Mouse (Mus musculus) ovary, postnatal 10 days (tissue): Measurements from ENCODE around the gene Mbd5.

Experiments
- DNase-seq: peaks from one replicate; pipeline ENCODE4 v3.0.0; 2022; ENCODE audit warnings: low spot score

Mbd5 gene

DNA sequence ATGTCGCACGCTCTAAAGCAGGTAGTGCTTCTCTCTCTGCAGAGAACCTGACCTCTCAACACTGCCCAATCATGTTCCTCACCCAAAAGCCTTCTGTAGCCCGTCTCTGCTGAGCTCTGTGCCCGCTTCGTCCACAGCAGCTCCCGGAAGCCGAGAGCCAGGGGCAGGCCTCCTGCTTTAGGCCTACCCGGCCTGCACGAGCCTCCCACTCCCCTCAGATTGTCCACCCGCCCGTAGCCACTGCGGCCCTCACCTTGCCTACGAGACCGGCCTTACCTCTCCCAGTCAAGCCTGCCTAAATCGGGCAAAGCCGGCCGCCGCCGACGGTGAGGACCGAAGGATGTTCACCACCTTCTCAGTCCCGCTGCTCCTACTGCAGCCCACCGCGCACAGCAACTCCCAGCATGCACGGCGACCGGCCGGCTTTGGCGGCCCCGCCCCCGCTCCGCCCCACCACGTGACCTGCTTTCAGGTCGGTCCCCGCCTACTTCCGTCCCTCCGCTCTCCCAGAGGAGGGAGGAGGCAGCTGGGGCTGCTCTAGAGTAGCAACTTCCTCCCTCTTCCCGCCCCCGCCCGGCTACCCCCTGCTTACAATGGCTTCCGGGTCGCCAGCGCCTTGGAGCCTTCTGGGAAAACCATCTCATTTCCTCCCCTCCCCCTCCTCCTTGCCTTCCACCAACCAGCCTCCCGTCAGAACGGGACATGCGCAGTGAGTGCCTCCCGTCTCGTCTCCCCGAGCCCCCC is at the start of gene Mbd5:
TSS of gene Mbd5 (plus strand) at position 668 of the 744 bp plus-strand sequence.
- DNase-seq = peak; percentile 95

DNA sequence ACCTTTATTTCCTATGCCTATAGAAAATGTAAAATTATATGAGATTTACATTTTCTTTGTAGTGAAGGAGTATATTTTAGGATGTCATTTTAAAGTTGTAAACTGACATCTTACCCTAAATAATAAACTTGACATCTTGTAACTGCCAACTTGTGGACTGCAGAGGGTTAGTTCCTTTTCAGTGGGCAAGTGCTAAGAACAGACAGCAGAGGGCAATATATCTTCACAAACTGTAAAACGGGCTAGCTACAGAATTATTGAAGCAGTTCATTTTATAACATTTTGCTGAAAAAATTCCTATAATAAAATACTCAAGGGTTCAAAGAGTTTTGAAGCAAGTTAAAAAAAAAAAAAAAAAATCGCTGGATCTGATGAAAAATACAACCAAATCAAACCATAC is 40.4 kb upstream of the Mbd5 start:
- no peak for DNase-seq

DNA sequence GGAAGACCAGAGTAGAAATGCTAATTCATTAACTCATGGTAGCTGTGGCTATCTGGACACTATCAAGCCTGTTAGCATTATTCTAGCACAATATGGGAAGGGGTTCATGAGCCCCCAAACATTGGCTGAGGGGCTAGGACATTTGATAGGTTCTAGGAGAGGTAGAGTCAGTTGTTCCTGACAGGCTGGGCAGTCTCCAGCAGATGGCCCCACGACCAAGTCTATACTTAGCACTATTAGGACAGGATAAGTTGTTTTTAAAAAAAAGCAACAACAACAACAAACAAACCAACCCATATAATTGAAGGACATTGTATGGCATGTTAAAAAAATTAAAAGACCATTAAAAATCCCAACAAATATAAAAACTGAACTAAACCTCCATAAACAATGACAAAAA is 35.1 kb upstream of the Mbd5 start:
- DNase-seq = no peak

DNA sequence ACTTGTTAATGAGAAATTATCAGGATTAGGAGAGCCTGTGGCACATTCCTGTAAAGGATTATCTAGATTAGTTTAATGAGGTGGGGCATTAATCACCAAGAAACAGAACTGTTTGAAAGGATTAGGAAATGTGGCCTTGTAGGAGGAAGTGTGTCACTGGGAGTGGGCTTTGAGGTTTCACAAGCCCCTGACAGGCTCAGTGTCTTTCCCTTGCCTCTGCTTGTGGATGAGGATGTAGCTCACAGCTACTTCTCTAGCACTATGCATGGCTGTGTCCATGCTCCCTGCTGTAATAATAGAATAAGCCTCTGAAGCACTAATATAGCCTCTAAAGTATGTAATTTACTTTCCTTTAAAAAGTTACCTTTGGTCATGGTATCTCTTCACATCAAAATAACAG is 33.5 kb upstream of the Mbd5 start:
- DNase-seq = no peak

DNA sequence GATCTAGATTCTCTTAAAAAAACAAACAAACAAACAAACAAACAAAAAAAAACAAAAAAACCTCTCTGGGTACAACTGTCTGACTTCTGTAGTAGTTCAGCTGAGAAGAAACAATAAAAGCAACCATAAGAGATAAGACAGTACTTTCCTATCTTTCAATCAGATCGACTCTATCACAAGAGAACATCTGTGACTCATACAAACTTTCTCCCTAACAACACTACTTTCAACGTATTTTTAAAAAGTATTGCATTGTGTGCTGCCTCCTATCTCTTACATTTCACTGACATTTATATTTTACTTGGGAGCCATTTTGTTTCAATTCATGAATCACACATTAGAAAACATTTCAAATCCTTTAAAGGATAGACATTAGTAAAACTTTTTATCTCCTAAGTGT is 14.2 kb upstream of the Mbd5 start:
- no peak for DNase-seq

DNA sequence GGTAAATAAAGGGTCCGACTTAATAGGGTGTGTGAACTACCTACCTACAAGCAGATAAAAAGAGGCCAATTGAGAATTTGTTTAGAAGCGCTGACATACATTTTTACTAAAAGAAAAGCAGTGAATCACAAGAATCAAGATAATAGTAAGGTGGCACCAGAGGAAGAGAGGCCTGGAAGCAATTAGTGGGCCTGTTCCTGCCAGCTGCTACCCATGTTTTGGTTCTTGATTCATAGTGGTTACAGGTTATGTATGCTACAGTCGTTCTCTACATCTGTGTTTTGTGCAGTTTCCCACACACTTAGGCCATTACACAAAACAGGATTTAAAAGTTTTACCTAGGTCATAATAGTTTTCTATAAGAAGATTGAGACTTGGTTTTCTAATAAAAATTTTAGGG is 1.5 kb upstream of the Mbd5 start:
- no peak for DNase-seq

DNA sequence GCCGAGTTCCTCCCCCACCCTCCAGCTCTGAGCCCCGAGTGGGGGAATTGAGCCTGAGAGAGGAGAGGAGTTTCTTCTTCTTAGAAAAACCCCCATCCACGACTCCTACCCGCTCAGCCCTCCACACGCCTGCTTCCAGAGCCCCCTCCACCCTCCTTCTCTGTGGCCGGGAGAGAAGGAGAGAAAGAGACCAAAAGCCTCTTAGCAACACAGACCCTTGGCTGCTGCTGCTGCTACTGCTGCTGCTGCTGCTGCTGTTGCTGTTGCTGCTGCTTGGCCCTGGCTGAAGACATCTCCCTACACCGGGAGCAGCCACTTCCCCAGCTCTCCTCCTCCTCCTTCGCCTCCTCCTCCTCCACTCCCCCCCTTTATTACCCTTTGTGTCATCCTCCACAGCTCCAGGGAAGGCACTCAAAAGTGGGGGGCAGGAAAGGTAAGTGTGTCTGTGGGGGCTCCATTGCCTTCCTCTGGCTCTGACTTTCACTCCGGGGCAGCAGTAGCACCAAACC is 489 bp downstream of the Mbd5 start:
- peak; percentile 38 for DNase-seq

DNA sequence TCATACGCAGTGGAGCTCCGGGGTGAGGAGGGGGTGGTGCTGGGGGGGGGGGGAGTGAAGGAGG is 776 bp downstream of the Mbd5 start, which contains the start of gene Orc4:
TSS of gene Orc4 (minus strand) at position 26 of the 64 bp plus-strand sequence.
- DNase-seq = no peak

DNA sequence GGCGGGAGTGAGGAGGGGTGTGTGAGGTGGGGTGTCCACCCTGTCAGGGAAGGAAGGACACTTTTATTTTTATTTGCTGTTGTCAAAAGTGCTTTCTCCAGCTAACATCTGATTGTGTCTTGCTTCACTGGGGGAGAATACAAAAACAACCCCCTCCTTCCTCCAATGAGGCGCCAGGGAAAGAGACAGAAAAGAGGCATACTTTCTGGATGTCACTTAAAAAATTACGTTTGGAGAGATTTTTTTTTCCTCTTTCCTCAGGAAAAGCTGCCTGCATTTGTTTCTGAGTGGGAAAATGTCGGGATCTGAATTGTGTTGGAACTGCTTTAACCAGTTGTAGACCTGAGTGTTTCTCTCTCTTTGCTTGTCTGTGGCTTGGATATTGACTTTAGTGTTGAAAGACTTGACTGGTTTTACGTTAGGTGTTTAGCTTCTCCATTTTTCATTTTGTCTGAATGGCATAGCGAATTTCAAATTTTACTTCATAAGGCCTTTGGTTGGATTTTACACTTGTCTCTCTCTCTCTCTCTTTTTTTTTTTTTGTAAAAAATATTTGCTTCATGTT is 1.1 kb downstream of the Mbd5 start:
- DNase-seq = no peak

DNA sequence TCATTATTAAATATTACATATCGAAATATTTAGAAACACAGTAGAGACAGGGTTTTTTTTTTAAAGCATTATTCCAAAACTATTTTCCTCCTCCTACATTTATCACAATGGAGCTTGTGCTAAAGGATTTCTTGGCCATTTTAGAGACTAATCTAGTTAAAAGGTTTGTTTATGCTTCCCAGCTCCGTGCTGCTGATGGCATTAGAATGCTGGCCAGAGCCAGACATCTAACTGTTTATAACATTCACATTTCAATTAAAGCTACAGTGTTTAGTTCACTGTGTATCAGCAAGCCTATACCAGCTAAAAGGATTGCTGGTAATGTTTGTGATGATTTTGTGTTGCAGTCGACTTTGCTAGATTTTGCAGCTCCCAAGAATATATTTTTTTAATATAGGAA is 7.3 kb downstream of the Mbd5 start:
- no peak for DNase-seq

DNA sequence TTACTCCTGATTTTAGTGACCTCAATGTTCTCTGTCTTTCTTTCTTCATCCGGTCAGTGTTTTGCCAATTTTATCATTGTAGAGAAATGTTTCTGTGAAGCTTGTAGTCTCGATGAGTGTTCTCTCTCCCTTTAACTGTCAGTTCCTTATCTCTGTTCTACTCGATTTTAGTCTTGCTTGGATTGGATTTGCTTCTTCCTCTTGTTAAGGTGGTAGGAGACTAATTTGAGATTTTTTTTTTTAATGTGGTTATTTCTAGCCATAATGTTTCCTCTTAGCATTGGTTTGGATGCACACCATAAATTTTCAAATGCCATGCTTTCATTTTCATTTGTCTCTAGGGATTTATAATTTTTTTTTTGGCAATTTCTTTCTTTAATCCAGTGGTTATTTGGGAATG is 29.6 kb downstream of the Mbd5 start:
- DNase-seq = no peak

DNA sequence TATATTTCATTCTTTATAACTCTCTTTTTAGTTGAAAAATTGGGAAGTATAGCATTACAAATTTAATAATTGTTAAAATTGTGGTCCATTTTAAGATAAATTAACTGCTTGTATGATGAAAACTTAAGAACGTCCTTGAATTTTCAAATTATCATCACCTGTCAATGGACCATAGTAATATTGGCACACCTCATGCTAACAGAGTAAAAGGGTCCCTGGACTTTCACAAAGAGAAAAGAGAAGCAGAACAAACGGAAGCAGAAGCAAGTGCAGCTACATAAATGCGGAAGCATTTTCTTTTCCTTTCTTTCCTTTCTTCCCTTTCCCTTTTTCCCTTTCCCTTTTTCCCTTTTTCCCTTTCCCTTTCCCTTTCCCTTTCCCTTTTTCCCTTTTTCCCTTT is 41.0 kb downstream of the Mbd5 start:
- DNase-seq = no peak

DNA sequence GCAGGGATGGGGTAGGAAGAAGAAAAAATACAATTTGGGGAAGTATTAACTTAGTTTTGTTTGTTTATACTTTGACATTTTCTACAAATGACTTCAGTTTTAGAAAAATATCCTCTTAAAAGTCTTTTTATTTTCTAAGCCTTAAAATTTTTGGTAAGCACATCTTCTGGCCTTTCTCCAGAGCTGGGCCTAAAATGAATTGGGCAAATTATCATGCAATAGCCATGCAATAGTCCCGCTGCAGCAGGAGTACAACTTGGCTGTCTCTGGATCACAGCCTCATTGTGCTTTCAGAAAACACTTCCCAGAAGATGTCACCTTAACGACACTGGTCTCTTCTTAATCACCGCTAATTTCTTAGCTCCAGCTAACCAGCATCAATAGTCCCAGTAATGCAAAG is 91.2 kb downstream of the Mbd5 start:
- no peak for DNase-seq

DNA sequence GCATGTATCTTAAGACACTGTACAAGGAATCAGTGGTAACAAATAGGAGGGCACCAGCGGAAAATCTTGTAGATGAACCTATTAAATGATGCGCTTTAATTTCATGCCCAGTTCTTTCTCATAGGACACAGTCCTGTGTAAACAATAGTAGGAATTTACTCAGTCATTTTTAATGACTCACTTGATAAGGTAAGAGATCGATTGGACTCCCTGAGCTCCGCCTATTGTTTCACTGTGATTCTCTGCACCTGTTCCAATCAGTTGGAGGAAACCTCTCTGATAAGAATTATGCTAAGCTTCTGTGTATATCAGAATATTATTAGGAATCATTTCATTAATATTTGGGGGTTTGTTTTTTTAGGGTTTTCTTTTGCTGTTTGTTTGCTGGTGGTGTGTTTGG is 100.7 kb downstream of the Mbd5 start:
- no peak for DNase-seq

DNA sequence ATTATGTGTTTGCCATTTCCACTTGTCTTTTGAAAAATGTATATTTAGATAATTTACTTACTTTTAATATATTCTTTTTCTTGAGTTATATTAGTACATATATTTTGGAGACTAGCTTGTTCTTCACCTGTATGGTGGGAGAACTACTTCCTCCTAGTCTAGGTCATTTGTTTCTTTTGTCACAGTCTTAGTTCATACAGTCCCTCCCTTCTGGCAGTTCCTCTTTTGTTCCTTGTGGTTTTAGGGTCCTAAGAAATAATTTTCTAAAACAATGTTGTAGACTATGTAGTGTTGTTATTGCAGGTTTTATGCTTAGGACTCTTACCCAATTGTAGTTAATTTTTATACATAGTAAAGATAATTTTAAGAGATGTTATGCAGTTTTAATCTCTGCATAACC is 118.6 kb downstream of the Mbd5 start:
- no peak for DNase-seq

DNA sequence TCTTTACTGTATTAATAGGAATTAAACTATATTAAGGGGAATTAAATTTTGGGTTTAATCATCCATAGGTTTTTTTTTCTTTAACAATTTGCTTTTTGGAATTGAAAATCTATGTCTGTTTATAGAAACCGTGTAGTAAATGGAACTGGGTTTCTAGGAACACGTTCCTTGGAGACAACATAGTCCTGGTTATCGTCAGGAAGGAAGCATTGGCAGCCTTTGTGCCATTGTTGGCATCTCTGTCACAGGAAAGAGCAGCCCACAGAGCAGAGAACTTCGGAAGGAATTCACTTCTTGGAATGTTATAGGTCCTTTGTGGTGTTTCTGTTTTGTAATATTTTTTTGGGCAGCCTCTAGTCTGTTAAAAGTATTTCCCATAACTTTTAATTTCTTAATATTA is 135.7 kb downstream of the Mbd5 start:
- DNase-seq = no peak

DNA sequence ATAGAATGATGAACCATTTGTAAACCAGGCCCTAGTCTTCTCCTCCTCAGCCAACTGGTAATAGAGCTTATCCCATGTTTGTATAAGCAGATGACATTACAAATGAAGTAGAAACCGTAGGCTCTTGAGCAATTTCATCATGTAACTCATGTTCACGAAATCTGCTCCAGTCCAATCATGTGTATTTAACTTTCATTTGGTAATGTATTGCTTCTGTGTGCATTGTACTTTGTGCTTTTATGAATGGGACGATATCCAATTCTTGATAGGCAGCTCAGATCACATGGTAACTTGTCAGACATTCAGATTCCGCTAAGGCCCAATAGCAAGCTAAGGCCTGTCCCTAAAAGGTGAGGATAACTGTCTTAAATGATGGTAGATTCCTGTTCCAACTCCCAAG is 141.5 kb downstream of the Mbd5 start:
- DNase-seq = no peak

DNA sequence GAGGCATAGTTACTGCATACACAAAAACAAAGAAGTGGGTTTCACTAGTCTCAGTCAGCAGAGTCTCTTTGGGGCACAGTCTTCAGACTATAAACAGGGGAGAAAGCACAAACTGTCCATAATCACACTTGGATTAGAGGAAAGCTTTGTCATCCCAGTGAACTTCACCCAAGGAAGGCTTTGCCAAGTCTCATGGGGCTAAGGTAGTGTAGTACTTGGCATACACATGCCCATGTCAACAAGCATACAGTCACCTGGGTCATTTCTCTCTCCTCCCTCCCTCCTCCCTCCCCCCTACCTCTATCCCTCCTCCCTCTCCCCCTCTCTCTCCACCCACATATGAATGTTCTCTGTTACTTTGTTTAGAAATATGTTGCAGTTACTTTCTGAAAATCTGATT is 147.5 kb downstream of the Mbd5 start:
- DNase-seq = no peak

DNA sequence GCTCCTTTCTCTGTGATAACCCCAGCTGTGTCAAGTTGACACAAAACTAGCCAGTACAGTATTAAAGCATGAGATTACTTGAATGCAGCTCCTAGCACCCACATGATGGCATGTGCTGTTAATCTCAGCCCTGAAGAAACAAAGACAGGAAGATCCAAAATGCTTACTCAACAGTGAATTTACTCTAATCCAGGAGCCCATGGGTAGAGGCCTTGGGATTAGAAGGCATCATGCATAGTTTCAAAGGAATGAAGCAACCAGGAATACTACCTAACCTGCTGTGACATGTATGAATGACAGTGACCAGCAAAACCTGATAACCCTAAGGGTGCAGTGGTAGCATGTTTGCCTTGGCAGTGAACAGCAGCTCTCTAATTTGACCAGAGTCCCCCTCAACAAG is 159.6 kb downstream of the Mbd5 start:
- no peak for DNase-seq

DNA sequence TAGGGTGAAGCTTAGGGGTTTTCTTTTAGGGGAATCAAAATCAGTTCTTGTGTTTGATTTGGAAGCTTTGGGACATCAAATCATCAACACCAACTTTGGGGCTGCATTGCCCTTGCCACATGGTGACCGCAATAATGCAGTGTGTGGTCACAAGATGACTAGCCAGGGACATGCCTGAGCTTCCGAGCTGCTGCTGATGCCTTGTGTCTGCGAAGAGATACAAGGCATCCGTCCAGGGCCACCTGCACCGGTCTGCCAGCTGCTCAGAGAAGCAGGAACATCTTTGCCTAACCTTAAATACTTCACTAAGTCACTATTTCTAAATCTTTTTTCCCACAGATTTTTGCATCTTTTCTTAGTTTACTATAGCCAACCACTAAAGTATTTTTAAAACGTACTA is 170.6 kb downstream of the Mbd5 start:
- DNase-seq = no peak

DNA sequence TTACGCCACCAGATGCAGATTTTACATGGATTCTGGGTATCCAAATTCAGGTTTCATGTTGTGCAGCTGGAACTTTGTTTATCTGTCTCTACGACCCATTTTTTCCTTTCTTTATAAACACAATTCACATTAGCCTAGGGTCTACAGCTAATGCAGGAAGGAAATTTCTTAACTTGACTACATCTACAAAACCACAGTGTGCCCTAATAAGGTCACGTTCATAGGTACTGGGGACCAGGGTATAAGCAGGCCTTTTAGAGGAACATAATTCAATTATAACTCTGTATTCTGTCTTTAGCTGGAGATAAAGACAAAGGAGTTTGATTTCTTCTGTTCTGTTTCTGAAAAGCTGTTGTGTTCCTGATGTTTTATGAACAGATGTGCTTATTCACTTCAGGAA is 172.3 kb downstream of the Mbd5 start:
- no peak for DNase-seq

DNA sequence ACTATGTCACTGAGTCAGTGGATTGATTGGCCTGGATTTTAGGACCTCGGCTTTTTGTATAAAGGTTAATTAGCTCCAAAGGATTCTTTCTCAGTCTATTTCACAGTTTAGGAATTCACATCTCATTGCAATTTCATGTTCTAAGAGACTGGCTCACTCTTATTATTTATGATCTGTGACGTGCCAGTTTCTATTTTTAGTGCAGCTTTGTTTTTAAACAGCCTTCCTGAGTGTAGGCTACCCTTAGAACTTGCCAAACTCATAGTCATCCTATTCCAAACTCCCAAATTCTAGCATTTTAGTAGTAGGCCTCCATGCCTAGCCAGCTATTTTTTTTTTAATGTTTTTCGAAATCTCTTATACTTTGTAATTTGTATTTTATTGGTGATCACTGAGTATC is 192.9 kb downstream of the Mbd5 start:
- no peak for DNase-seq

DNA sequence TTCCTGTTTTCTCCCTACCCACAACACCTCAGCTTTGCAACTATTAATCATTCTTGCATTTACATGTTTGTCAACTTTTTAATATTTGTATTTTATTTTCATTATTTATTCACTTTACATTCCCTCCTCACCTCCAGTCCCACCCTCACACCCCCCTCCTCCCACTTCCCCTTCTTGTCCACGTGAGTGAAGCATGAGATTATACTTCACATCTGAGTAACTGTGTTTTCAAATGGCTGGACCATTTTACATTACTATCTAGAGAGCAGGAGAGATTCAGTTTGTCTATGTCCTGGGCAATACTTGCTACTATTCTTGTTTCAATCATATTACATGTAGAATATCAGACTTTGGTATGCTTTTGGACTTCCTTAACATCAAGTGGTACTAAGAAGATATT is 204.3 kb downstream of the Mbd5 start:
- no peak for DNase-seq

DNA sequence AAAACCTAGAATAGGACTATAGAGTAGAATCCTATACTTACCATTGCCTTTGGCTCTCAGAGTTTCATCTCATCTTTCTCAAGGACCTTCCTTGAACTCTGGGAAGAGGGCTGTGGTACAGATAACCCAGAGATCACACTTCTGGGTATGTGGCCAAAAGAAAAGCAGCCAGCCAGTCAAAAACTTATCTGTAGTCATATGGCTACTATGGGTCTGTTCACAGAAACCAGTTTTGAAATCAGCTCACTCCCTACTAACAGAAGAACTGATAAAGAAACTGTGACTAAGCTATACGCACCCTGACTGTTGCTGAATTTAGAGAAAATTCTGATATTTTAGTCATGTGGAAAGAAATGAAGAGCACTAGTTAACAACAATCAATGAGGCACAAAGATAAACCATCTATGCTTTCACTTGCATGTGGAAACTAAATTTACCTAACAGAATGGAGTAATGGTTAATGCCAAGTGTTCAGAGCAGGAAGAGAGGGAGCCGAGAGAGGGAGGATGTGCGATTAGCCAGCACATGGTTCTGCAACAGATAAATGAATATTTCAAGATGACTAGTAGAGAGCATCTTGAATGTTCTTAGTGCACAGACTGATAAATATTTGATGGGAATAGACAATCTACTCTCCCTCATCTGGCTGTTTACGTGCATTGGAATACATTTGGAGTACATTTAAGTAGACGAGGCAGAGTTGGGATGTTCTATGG is 211.1 kb downstream of the Mbd5 start:
- DNase-seq = no peak
